Mouse (Mus musculus) liver, embryonic 16.5 days (tissue): ENCODE measurements around the gene Frmd4a. TPM values are rescaled to one million over a fixed set of nuclear protein-coding genes. Genes with fewer than 3 reads are reported as not detected.

Source experiments
- ATAC-seq: fragments of 200-750 bp; cut with Nextera tagmentation; 2 replicates; pipeline ENCODE4 v1.8.0; 2017; ENCODE audit warnings: low read depth, mild to moderate bottlenecking, moderate number of reproducible peaks, moderate library complexity
- H3K27ac ChIP-seq: fragments of 300-500 bp; sonication (generic); 2 replicates; pipeline ENCODE4 v1.5.1; 2014; ENCODE audit warnings: mild to moderate bottlenecking, low read length
- H3K27me3 ChIP-seq: fragments of 300-500 bp; sonication (generic); 2 replicates; pipeline ENCODE4 v1.6.1; 2014; ENCODE audit warnings: low read depth, low read length, mixed read lengths; ENCODE audit not compliant: control insufficient read depth, insufficient read depth
- H3K36me3 ChIP-seq: fragments of 300-500 bp; sonication (generic); 2 replicates; pipeline ENCODE4 v1.6.1; 2014; ENCODE audit warnings: mild to moderate bottlenecking; ENCODE audit not compliant: control insufficient read depth, insufficient read depth
- H3K4me1 ChIP-seq: fragments of 300-500 bp; sonication (generic); 2 replicates; pipeline ENCODE4 v1.6.1; 2014; ENCODE audit warnings: low read depth, low read length, mixed read lengths; ENCODE audit not compliant: control insufficient read depth
- H3K4me2 ChIP-seq: fragments of 300-500 bp; sonication (generic); 2 replicates; pipeline ENCODE4 v1.6.1; 2014; ENCODE audit warnings: low read depth, low read length, mixed read lengths
- H3K4me3 ChIP-seq: fragments of 300-500 bp; sonication (generic); 2 replicates; pipeline ENCODE4 v1.5.1; 2014; ENCODE audit warnings: low read depth, mild to moderate bottlenecking, low read length
- H3K9ac ChIP-seq: fragments of 300-500 bp; sonication (generic); 2 replicates; pipeline ENCODE4 v1.6.1; 2014; ENCODE audit warnings: low read depth, low read length
- H3K9me3 ChIP-seq: fragments of 300-500 bp; sonication (generic); replicated peaks from 2 replicates; pipeline ENCODE4 v1.6.1; 2016; ENCODE audit warnings: low read length; ENCODE audit not compliant: control insufficient read depth
- WGBS: fragments of 180-500 bp; shearing (Covaris S2); extraction: QIAGEN DNeasy Blood & Tissue Kit; methylation state at CpG from one replicate; pipeline ENCODE4 v1.1.7; 2014; ENCODE audit not compliant: insufficient replicate concordance; 5-methylcytosine and 5-hydroxymethylcytosine counted together
- polyA plus RNA-seq: library from polyadenylated mRNA; unstranded; fragments of >200 nt; fragmentation: Nextera tagmentation; extraction: Ambion mirVana; gene quantifications from 2 replicates; pipeline ENCODE4 v1.2.1, GENCODE M21; 2015

Frmd4a gene
- polyA plus RNA-seq, 1 experiment from 2014 or later, result 19.8 TPM

DNA sequence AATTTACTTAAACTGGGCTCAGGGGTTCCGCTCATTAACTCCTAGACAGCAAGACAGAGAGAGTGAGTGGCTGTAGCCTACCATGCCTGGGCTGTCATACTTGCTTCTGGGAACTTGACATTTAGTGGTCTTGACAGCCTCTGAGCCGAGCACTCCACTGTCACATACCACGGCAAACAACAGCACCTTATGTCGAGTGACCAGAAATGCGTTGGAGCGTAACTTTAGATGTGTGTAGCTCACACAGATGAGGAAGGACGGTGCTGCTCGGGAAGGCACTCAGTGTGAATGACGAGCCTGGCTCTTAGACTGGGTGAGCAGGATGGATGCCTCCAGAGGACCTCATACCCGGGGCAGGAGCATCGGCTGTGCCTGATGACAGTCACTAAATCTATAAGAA lies 463.6 kb downstream of the Frmd4a start:
- no peaks in the 10 kb centered on the region for H3K9me3 ChIP-seq
- H3K4me2 ChIP-seq, result no peak overlapping the region
- no peak overlapping the region for H3K9ac ChIP-seq
- H3K36me3 ChIP-seq, result no peaks in the 10 kb centered on the region
- 66% methylated on average over 11 of the region's 11 CpGs for WGBS
- no peak for ATAC-seq
- H3K27me3 ChIP-seq, result no peaks in the 10 kb centered on the region
- no peak overlapping the region for H3K27ac ChIP-seq
- no peak overlapping the region for H3K4me3 ChIP-seq
- H3K4me1 ChIP-seq, result no peaks in the 10 kb centered on the region

DNA sequence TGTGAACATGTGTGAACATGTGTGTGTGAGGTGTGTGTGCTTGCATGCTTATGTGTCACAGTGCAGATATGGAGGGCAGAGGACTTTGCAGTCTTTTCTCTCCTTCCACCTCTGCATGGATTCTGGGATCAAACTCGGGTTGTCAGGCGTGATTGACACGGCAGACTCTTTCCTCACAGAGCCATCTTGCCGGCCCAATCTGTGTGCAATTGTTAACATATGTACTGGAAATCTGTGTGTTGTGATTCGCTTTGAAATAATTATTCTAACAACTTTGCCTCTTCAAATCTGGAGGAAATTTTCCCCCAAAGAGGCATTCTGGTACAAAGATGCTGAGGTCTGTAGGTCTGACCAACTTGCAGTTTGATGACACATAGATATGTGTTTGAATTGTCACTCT lies 468.7 kb downstream of the Frmd4a start:
- H3K4me3 ChIP-seq, result no peak overlapping the region
- 66% methylated on average over 5 of the region's 5 CpGs for WGBS
- no peak overlapping the region for H3K4me2 ChIP-seq
- H3K9me3 ChIP-seq, result no peaks in the 10 kb centered on the region
- H3K27ac ChIP-seq, result no peak overlapping the region
- H3K9ac ChIP-seq, result no peak overlapping the region
- H3K36me3 ChIP-seq, result no peaks in the 10 kb centered on the region
- H3K27me3 ChIP-seq, result no peaks in the 10 kb centered on the region
- H3K4me1 ChIP-seq, result no peaks in the 10 kb centered on the region
- no peak for ATAC-seq

DNA sequence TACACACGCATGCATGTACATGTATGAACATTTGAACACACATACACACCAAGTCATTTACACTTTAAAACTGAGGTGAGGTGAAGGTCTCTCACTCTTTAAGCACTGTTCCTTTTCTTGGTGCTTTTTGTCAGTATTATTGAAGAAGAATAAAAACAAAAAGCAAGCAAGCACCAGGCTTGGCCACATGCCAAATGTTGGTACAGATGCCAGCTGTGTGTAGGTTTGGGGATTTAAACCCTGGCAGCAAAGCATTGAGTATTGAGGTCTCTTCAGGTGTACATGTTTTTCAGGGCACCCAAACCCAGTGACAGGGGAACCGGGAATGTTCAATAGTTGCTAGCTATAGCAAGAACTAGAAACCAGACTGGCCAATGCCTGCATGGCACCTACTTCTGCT lies 469.8 kb downstream of the Frmd4a start:
- H3K4me3 ChIP-seq, result no peak overlapping the region
- no peak overlapping the region for H3K4me2 ChIP-seq
- H3K9me3 ChIP-seq, result no peaks in the 10 kb centered on the region
- no peak for ATAC-seq
- no peak overlapping the region for H3K9ac ChIP-seq
- H3K4me1 ChIP-seq, result no peaks in the 10 kb centered on the region
- no peak overlapping the region for H3K27ac ChIP-seq
- WGBS, result 62% methylated on average over 2 of the region's 2 CpGs
- H3K36me3 ChIP-seq, result no peaks in the 10 kb centered on the region
- no peaks in the 10 kb centered on the region for H3K27me3 ChIP-seq

DNA sequence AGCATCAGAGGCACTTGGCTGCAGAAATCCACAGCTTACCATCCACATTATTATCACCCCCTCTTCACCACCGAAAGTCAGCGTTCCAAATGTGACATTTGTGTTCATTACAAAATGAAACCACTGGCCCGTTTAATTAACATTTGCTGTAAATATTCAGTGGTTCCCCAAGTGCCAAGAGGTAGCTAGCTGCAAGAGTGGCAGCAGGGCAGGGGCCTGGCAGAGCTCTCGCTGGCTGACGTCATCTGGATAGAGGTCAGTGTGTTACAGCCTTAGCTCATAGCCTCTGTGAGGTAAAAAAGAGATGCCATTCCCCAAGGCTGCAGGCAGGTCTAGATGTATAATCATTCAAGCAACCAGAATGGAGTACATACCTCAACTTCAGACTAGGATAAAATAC lies 473.3 kb downstream of the Frmd4a start:
- Histone ChIP-seq H3K27ac (no peak overlapping the region), H3K9me3 (no peaks in the 10 kb centered on the region), H3K4me3 (no peak overlapping the region), H3K27me3 (no peaks in the 10 kb centered on the region), H3K4me2 (no peak overlapping the region), H3K36me3 (no peaks in the 10 kb centered on the region), H3K4me1 (peaks cover 5% of the 10 kb centered on the region), H3K9ac (no peak overlapping the region)
- ATAC-seq, result no peak
- 68% methylated on average over 5 of the region's 5 CpGs for WGBS

DNA sequence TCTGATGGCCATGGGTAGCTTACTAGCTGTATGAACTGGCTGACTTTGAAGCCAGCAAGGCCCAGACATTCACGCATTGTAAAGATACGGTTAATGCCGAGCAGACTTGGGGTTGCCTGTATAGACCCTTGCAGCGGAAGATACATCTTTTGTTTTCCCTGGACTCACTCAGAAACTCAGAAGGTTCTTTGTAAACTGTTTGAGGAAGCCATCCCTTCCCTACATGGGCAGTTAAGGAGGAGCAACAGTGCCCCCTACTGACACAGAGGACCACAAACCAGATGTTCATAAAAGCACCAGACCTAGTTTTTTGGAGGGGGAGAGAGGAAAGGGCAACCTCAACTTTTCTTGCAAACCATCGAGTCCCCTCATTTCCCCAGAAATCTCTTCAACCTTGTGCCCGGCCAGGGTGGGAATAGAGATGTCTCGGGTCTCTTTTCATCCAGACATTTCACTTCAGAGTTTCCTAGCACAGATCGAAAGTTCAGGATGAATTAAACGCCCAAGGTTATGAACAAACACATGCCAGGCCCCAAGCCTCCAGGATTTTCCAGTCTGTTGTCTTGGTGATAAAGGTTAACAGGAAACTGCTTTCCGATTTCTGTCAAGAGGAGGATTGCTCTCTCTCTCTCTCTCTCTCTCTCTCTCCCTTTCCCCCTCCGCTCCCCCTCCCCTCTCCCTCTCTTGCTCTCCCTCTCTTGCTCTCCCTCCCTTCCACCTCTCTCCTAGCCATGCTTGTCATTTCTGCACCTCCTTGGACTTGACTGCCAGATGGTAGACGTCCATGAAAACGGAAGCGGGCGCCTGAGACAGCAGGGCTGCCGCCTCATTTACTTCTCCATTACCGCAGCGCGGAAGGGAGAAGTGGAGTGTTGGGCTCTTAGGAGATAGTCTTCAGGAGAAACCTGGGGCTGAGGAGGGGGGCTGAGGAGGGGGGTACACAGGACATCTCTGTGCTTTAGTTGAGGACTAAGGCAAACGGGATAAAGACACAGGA lies 475.3 kb downstream of the Frmd4a start:
- no peaks in the 10 kb centered on the region for H3K9me3 ChIP-seq
- peaks cover 5% of the 10 kb centered on the region for H3K4me1 ChIP-seq
- H3K36me3 ChIP-seq, result no peaks in the 10 kb centered on the region
- WGBS, result 30% methylated on average over 20 of the region's 20 CpGs
- H3K27me3 ChIP-seq, result no peaks in the 10 kb centered on the region
- H3K27ac ChIP-seq, result no peak overlapping the region
- H3K9ac ChIP-seq, result no peak overlapping the region
- H3K4me3 ChIP-seq, result no peak overlapping the region
- 0 out of 2 replicates have a peak, but pooled peaks have one; percentile 21 for ATAC-seq
- no peak overlapping the region; the same call in 1 of the 2 replicates for H3K4me2 ChIP-seq

DNA sequence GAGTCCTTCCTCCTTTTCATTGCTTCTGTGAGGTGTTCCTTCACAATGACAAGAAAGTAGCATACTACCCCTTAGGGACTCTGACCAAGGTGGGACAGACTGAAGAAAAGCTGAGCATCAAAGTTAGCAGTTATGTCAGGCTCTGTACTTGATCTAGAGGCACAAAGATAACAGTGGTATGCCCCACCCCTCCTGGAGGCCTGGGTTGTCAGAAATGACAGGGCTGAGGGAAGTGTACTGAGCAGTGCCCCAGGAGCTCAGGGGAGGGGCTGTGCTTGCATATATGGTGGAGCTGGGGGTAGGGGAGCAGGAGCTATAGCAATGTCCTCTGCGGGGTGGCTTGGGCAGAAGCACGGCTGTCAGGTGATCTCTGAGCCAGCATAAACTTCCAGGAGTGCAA lies 477.0 kb downstream of the Frmd4a start:
- peak; percentile 45; the same call in 1 of the 2 replicates for ATAC-seq
- H3K4me3 ChIP-seq, result no peak overlapping the region
- H3K9me3 ChIP-seq, result no peaks in the 10 kb centered on the region
- H3K9ac ChIP-seq, result no peak overlapping the region
- H3K27me3 ChIP-seq, result no peaks in the 10 kb centered on the region
- WGBS, result 43% methylated on average over 2 of the region's 2 CpGs
- H3K36me3 ChIP-seq, result no peaks in the 10 kb centered on the region
- H3K4me2 ChIP-seq, result no peak overlapping the region
- H3K4me1 ChIP-seq, result peaks cover 7% of the 10 kb centered on the region
- no peak overlapping the region for H3K27ac ChIP-seq

DNA sequence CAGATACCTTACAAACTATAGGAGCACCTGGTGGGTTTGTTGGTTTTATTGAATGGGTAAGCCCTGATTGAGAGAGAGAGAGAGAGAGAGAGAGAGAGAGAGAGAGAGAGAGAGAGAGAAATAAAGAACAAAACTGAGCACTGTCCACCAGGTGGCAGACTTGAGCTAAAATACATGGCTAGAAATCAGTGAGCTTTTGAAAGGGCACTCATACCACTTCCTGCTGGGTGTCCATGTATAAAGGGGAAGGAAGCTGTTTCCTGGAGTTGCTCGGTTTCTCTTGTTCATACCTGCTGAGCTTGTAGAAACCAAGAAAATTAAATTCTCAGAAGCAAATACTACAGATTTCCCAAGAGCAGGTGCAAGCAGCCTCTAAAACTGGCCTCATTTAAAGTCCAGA lies 481.7 kb downstream of the Frmd4a start:
- Histone ChIP-seq H3K27me3 (no peaks in the 10 kb centered on the region), H3K27ac (no peak overlapping the region), H3K4me3 (no peak overlapping the region), H3K36me3 (no peaks in the 10 kb centered on the region), H3K9ac (no peak overlapping the region), H3K9me3 (no peaks in the 10 kb centered on the region), H3K4me1 (peaks cover 7% of the 10 kb centered on the region), H3K4me2 (no peak overlapping the region)
- ATAC-seq, result 0 out of 2 replicates have a peak, but pooled peaks have one; percentile 28
- WGBS, result 4% methylated on average over 1 of the region's 1 CpGs

DNA sequence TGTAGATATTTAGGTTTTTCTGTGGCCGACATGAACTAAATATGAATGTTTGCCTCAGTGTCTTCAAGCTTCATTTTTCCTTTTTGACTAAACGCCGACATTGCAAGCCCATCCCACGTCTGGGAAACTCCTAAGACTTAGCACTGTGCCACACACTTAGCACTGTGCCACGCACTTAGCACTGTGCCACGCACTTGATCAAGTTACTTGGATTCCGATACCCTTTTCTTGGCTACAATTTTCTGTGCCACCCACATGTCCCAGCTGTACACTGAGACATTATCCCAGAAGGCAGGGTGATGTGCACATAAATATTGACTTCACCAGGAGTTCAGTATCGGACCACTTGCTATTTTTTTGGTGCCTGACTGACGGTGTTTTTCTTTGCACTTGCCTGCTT lies 482.4 kb downstream of the Frmd4a start:
- Histone ChIP-seq H3K4me2 (no peak overlapping the region), H3K27ac (no peak overlapping the region), H3K4me3 (no peak overlapping the region), H3K9me3 (no peaks in the 10 kb centered on the region), H3K27me3 (no peaks in the 10 kb centered on the region), H3K36me3 (no peaks in the 10 kb centered on the region), H3K4me1 (peaks cover 3% of the 10 kb centered on the region; the same call in 1 of the 2 replicates), H3K9ac (no peak overlapping the region)
- no peak for ATAC-seq
- 75% methylated on average over 9 of the region's 9 CpGs for WGBS
